In genomic region chr3:27991100-27991703, GRCm38 (mm10) we compare ENCODE assay signal across 34 mouse cellular contexts. TPM values are rescaled to one million over a fixed set of nuclear protein-coding genes. Genes with fewer than 3 reads are reported as not detected.
DNase-seq lines count a peak whose midpoint lies in the region; ATAC-seq and TF ChIP-seq lines count a peak whose summit lies in the region.
"Had no signal": no experiment of that assay in that cellular context is flagged by ENCODE, and none has a peak within 500 bp of the region (broad histone marks: within the 10 kb centered on the region; RNA-seq: fewer than 3 reads in every experiment).

No protein-coding gene starts in this region.

- WGBS in heart, embryonic 11.5 days (ENCODE audit: insufficient replicate concordance) = 81% methylated on average over 2 of the region's 2 CpGs
- WGBS in limb, embryonic 13.5 days = 58% methylated on average over 2 of the region's 2 CpGs
- WGBS in limb, embryonic 10.5 days = 89% methylated on average over 2 of the region's 2 CpGs
- 85% methylated on average over 2 of the region's 2 CpGs for WGBS in heart, embryonic 10.5 days
- WGBS in hindbrain, embryonic 14.5 days = 87% methylated on average over 2 of the region's 2 CpGs
- 78% methylated on average over 2 of the region's 2 CpGs for WGBS in intestine, postnatal 0 days

- no peak overlapping the region for H3K27ac ChIP-seq in heart, embryonic 11.5 days (ENCODE audit: low read depth, low read length)
- H3K27ac ChIP-seq in limb, embryonic 13.5 days = no peak overlapping the region
- H3K27ac ChIP-seq in limb, embryonic 10.5 days = no peak overlapping the region
- no peak overlapping the region for H3K27ac ChIP-seq in heart, embryonic 10.5 days
- no peak overlapping the region for H3K27ac ChIP-seq in hindbrain, embryonic 14.5 days
- H3K27ac ChIP-seq in intestine, postnatal 0 days (ENCODE audit: low read depth, low read length) = no peak overlapping the region
- H3K27ac ChIP-seq: embryonic facial prominence, embryonic 13.5 days; heart, embryonic 15.5 days; hindbrain, embryonic 10.5 days; layer of hippocampus, adult 2 months; left cerebral cortex, adult 2 months; liver, embryonic 14.5 days; lung, embryonic 15.5 days; midbrain, embryonic 10.5 days; midbrain, embryonic 15.5 days; neural tube, embryonic 15.5 days; stomach, embryonic 15.5 days had no signal

- H3K9me3 ChIP-seq in heart, embryonic 11.5 days (replicated peaks; ENCODE audit: control insufficient read depth, low read length) = no peaks in the 10 kb centered on the region
- no peaks in the 10 kb centered on the region for H3K9me3 ChIP-seq in limb, embryonic 13.5 days
- no peaks in the 10 kb centered on the region for H3K9me3 ChIP-seq in limb, embryonic 10.5 days (replicated peaks)
- no peaks in the 10 kb centered on the region for H3K9me3 ChIP-seq in heart, embryonic 10.5 days
- no peaks in the 10 kb centered on the region for H3K9me3 ChIP-seq in hindbrain, embryonic 14.5 days (ENCODE audit: control insufficient read depth, low read length)
- no peaks in the 10 kb centered on the region for H3K9me3 ChIP-seq in intestine, postnatal 0 days (ENCODE audit: control insufficient read depth)
- H3K9me3 ChIP-seq: embryonic facial prominence, embryonic 13.5 days; heart, embryonic 15.5 days; hindbrain, embryonic 10.5 days; lung, embryonic 15.5 days; midbrain, embryonic 10.5 days; midbrain, embryonic 15.5 days; neural tube, embryonic 15.5 days; stomach, embryonic 15.5 days had no signal

- no peaks in the 10 kb centered on the region for H3K27me3 ChIP-seq in heart, embryonic 11.5 days (ENCODE audit: control insufficient read depth, insufficient read depth, low read length)
- H3K27me3 ChIP-seq in limb, embryonic 13.5 days = no peaks in the 10 kb centered on the region
- no peaks in the 10 kb centered on the region for H3K27me3 ChIP-seq in limb, embryonic 10.5 days (ENCODE audit: low read depth, poor library complexity, severe bottlenecking)
- no peaks in the 10 kb centered on the region for H3K27me3 ChIP-seq in heart, embryonic 10.5 days (ENCODE audit: insufficient read depth, poor library complexity, severe bottlenecking)
- H3K27me3 ChIP-seq in hindbrain, embryonic 14.5 days (ENCODE audit: control insufficient read depth, insufficient read depth, low read length) = no peaks in the 10 kb centered on the region
- H3K27me3 ChIP-seq in intestine, postnatal 0 days (replicated peaks; ENCODE audit: control insufficient read depth, insufficient read depth, low read length) = no peaks in the 10 kb centered on the region
- H3K27me3 ChIP-seq: embryonic facial prominence, embryonic 13.5 days; heart, embryonic 15.5 days; lung, embryonic 15.5 days; midbrain, embryonic 15.5 days; neural tube, embryonic 15.5 days; stomach, embryonic 15.5 days had no signal

- H3K9ac ChIP-seq in heart, embryonic 11.5 days (ENCODE audit: low read depth, low read length) = no peak overlapping the region
- H3K9ac ChIP-seq in limb, embryonic 13.5 days = no peak overlapping the region
- H3K9ac ChIP-seq in hindbrain, embryonic 14.5 days = no peak overlapping the region
- no peak overlapping the region for H3K9ac ChIP-seq in intestine, postnatal 0 days (ENCODE audit: low read depth, low read length)
- H3K9ac ChIP-seq: embryonic facial prominence, embryonic 13.5 days; heart, embryonic 15.5 days; liver, embryonic 14.5 days; lung, embryonic 15.5 days; midbrain, embryonic 15.5 days; neural tube, embryonic 15.5 days; stomach, embryonic 15.5 days had no signal

- peak; percentile 97 for DNase-seq in heart, adult 11 months
- no peak for DNase-seq in limb, embryonic 10.5 days (ENCODE audit: low spot score)
- DNase-seq in adipocyte (ENCODE audit: low spot score) = peak; percentile 68
- peak; percentile 20 for DNase-seq in heart, embryonic 10.5 days (ENCODE audit: low spot score)
- DNase-seq in hindbrain, embryonic 14.5 days (ENCODE audit: low spot score) = no peak
- DNase-seq: adrenal gland, postnatal 10 days; B cell, adult 2 months; cerebellum, adult 11 months; cerebellum, adult 9-10 months; cerebellum, postnatal 36 days; embryo, embryonic 11 days; gastrocnemius, postnatal 14 days; kidney, adult 2 months; kidney, postnatal 36 days; liver; retina, postnatal 1 day; right cerebral cortex, postnatal 14 days had no signal

- no peaks in the 10 kb centered on the region for H3K36me3 ChIP-seq in heart, embryonic 11.5 days (ENCODE audit: control insufficient read depth, insufficient read depth, low read length)
- H3K36me3 ChIP-seq in limb, embryonic 13.5 days = no peaks in the 10 kb centered on the region
- H3K36me3 ChIP-seq in limb, embryonic 10.5 days = no peaks in the 10 kb centered on the region
- no peaks in the 10 kb centered on the region for H3K36me3 ChIP-seq in heart, embryonic 10.5 days
- H3K36me3 ChIP-seq in hindbrain, embryonic 14.5 days (replicated peaks; ENCODE audit: control insufficient read depth, insufficient read depth) = no peaks in the 10 kb centered on the region
- H3K36me3 ChIP-seq in intestine, postnatal 0 days (ENCODE audit: control insufficient read depth, insufficient read depth) = no peaks in the 10 kb centered on the region
- H3K36me3 ChIP-seq: embryonic facial prominence, embryonic 13.5 days; heart, embryonic 15.5 days; hindbrain, embryonic 10.5 days; lung, embryonic 15.5 days; midbrain, embryonic 10.5 days; midbrain, embryonic 15.5 days; neural tube, embryonic 15.5 days; stomach, embryonic 15.5 days had no signal

- no peak overlapping the region for H3K4me2 ChIP-seq in heart, embryonic 11.5 days
- H3K4me2 ChIP-seq in limb, embryonic 13.5 days (replicated peaks) = no peak overlapping the region
- H3K4me2 ChIP-seq in hindbrain, embryonic 14.5 days (replicated peaks) = no peak overlapping the region
- H3K4me2 ChIP-seq in intestine, postnatal 0 days (replicated peaks; ENCODE audit: low read depth) = no peak overlapping the region
- H3K4me2 ChIP-seq: embryonic facial prominence, embryonic 13.5 days; heart, embryonic 15.5 days; lung, embryonic 15.5 days; midbrain, embryonic 15.5 days; neural tube, embryonic 15.5 days; stomach, embryonic 15.5 days had no signal

- TF ChIP-seq CTCF in intestine, postnatal 0 days (IDR thresholded peaks at IDR 0.05; ENCODE audit: low read depth) = no peak

- peaks cover 16% of the 10 kb centered on the region for H3K4me1 ChIP-seq in heart, embryonic 11.5 days (ENCODE audit: control insufficient read depth, insufficient read depth, low read length)
- H3K4me1 ChIP-seq in limb, embryonic 13.5 days = peaks cover 12% of the 10 kb centered on the region; the same call in 1 of the 2 replicates
- H3K4me1 ChIP-seq in limb, embryonic 10.5 days = 0 out of 2 replicates have a peak, but pooled peaks cover 3% of the 10 kb centered on the region
- H3K4me1 ChIP-seq in heart, embryonic 10.5 days = peaks cover 20% of the 10 kb centered on the region
- H3K4me1 ChIP-seq in hindbrain, embryonic 14.5 days (replicated peaks; ENCODE audit: control insufficient read depth, insufficient read depth, low read length) = no peaks in the 10 kb centered on the region
- peaks cover 17% of the 10 kb centered on the region for H3K4me1 ChIP-seq in intestine, postnatal 0 days (replicated peaks; ENCODE audit: control insufficient read depth, insufficient read depth, low read length)
- H3K4me1 ChIP-seq: midbrain, embryonic 10.5 days; midbrain, embryonic 15.5 days had no signal

- no peak for ATAC-seq in heart, embryonic 11.5 days (replicated peaks; ENCODE audit: insufficient number of reproducible peaks, low FRiP score, low TSS enrichment)
- ATAC-seq in limb, embryonic 13.5 days (ENCODE audit: low FRiP score, low read depth) = peak; percentile 54; the same call in 1 of the 2 replicates
- ATAC-seq in hindbrain, embryonic 14.5 days (ENCODE audit: low FRiP score) = no peak
- no peak for ATAC-seq in intestine, postnatal 0 days
- ATAC-seq: forebrain, embryonic 16.5 days; hindbrain, embryonic 16.5 days; midbrain, embryonic 15.5 days had no signal

- H3K4me3 ChIP-seq in heart, embryonic 11.5 days (ENCODE audit: low read depth, low read length) = no peak overlapping the region
- no peak overlapping the region for H3K4me3 ChIP-seq in limb, embryonic 13.5 days
- H3K4me3 ChIP-seq in limb, embryonic 10.5 days = no peak overlapping the region
- no peak overlapping the region for H3K4me3 ChIP-seq in heart, embryonic 10.5 days
- no peak overlapping the region for H3K4me3 ChIP-seq in hindbrain, embryonic 14.5 days (replicated peaks; ENCODE audit: low read length)
- H3K4me3 ChIP-seq in intestine, postnatal 0 days (ENCODE audit: low read depth, low read length) = no peak overlapping the region
- H3K4me3 ChIP-seq: embryonic facial prominence, embryonic 13.5 days; erythroblast, embryonic 14.5 days; heart, embryonic 15.5 days; hindbrain, embryonic 10.5 days; layer of hippocampus, adult 2 months; left cerebral cortex, adult 2 months; lung, embryonic 15.5 days; midbrain, embryonic 10.5 days; midbrain, embryonic 15.5 days; neural tube, embryonic 15.5 days; stomach, embryonic 15.5 days had no signal

RNA-seq across cellular contexts. Expression of gene Pld1, which starts 52.7 kb away (rescaled TPM):
- polyA plus RNA-seq in heart, embryonic 11.5 days (2014; fragmentation: Nextera tagmentation; extraction: Ambion mirVana) = 5.9 TPM in 2 replicates
- 4.5 and 5.4 TPM in 2 replicates for polyA plus RNA-seq in limb, embryonic 13.5 days (2015; fragmentation: Nextera tagmentation; extraction: Ambion mirVana)
- polyA plus RNA-seq in limb, embryonic 10.5 days (2016; fragmentation: Nextera tagmentation; extraction: Ambion mirVana) = 1.2 and 2.1 TPM in 2 replicates
- 5.7 TPM in 2 replicates for polyA plus RNA-seq in heart, embryonic 10.5 days (2016; fragmentation: Nextera tagmentation; extraction: Ambion mirVana)
- 6.4 and 6.7 TPM in 2 replicates for polyA plus RNA-seq in hindbrain, embryonic 14.5 days (2014; fragmentation: Nextera tagmentation; extraction: Ambion mirVana)
- polyA plus RNA-seq in intestine, postnatal 0 days (2015; fragmentation: Nextera tagmentation; extraction: Ambion mirVana) = 18.1 and 19.2 TPM in 2 replicates
- polyA plus RNA-seq: erythroblast, embryonic 14.5 days had no signal

Comparison
In these comparisons a context has a peak if more than half of its experiments do, and no peak if none do; other contexts are left out.
1. DNase-seq: peak in heart, adult 11 months (single experiment), adipocyte (single experiment) and heart, embryonic 10.5 days (single experiment); none in limb, embryonic 10.5 days (single experiment) and hindbrain, embryonic 14.5 days (single experiment).